Mouse (Mus musculus) C3H10T1/2 (cell line): ENCODE results near the gene Prl8a9. TPM values are rescaled to one million over a fixed set of nuclear protein-coding genes. Genes with fewer than 3 reads are reported as not detected.

Experiments
- polyA plus RNA-seq, 2 experiments: library from polyadenylated mRNA; unstranded; fragments of >200 nt; fragmentation: generic; extraction: Trizol; gene quantifications; one replicate each; pipeline ENCODE4 v1.2.1; 2012; ENCODE audit warnings: missing spikeins in 2 of 2

Gene Prl8a9
- polyA plus RNA-seq = not detected

DNA sequence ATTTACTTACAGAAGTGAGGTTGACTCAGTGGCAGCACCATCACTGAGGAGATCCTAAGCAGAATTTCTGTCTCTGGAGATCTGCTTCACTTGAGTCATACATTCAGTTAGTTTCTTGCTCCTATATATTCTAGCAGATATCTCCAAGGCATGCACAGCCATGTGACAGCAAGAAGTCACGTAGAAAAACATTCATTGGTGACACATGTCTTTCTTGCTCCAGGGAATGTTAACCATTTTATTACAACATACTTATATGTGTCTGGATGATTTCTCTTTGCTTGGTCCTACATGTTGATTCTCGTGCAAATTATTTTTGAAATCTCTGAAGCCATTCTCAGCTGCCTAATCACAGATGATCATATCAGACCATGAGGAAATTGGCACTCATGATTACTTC, at the start of gene Prl8a9:
TSS of gene Prl8a9 (minus strand) at position 101 of the 400 bp plus-strand sequence.

DNA sequence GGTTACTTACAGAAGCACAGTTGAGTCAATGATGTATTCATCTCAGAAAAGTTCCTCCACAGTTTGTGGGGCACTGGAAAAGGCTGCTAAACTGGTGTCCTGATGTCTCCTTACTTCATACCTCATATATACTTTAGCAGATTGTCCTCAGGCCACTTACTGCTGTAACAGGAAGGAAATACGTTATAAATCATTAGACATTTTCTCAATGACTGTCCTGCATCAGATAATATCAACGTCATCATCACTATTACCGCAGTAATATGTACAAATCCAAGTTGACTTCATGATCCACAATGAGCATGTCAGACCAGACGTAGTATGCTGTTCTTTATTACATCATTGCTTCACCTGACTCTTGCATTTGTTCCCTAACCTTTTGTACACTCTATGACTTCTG, 46.1 kb upstream of the Prl8a9 start, which contains the start of gene Prl7b1:
TSS of gene Prl7b1 (minus strand) at position 101 of the 400 bp plus-strand sequence.

DNA sequence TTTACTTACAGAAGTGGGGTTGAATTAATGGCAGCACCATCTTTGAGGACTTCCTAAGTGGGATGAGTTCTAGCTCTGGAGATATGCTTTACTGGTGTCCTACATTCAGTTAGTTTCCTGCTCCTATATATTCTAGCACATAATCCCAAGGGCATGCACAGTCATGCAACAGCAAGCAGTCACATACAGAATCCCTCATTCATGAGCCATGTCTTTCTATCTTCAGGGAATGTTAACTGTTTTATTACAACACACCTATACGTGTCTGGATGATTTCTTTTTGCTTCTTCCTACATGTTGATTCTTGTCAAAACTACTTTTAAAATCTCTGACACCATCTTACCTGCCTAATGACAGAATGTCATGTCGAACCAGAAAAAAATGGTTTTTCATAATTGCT, 17.7 kb upstream of the Prl8a9 start, which contains the start of gene Prl8a1:
TSS of gene Prl8a1 (minus strand) at position 101 of the 400 bp plus-strand sequence.

DNA sequence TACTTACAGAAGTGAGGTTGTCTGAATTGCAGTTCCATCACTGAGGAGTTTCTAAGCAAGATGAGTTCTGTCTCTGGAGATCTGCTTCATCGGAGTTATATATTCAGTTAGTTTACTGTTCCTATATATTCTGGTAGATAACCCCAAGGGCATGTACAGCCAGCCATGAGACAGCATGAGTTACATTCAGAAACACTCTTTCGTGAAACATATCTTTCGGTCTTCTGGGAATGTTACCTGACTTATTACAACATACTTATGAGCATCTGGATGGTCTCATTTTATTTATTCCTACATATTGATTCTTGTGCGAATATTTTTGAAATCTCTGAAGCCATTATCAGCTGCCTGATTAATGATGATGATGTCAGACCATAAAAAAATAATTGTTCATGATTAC, 51.3 kb downstream of the Prl8a9 start, which contains the start of gene Prl8a8:
TSS of gene Prl8a8 (minus strand) at position 101 of the 400 bp plus-strand sequence.

Other genes starting within 250 kb of the Prl8a9 start
- not detected for gene Prl8a2, start 218.9 kb downstream of the Prl8a9 start, polyA plus RNA-seq
- not detected for gene Prl2b1, start 173.8 kb downstream of the Prl8a9 start, polyA plus RNA-seq
- gene Prl8a6, start 125.9 kb downstream of the Prl8a9 start, polyA plus RNA-seq = not detected
- gene Prl8a8, start 51.4 kb downstream of the Prl8a9 start, polyA plus RNA-seq = not detected
- gene Prl8a1, start 17.6 kb upstream of the Prl8a9 start, polyA plus RNA-seq = not detected
- gene Prl7b1, start 46.0 kb upstream of the Prl8a9 start, polyA plus RNA-seq = not detected
- not detected for gene Prl7a1, start 77.9 kb upstream of the Prl8a9 start, polyA plus RNA-seq
- not detected for gene Prl7a2, start 103.4 kb upstream of the Prl8a9 start, polyA plus RNA-seq
- gene Prl7d1, start 152.1 kb upstream of the Prl8a9 start, polyA plus RNA-seq = not detected
- not detected for gene Prl7c1, start 216.2 kb upstream of the Prl8a9 start, polyA plus RNA-seq
- not detected for gene Prl2a1, start 237.0 kb upstream of the Prl8a9 start, polyA plus RNA-seq